Mouse (Mus musculus): Measurements from ENCODE around the gene Nanos1. TPM values are rescaled to one million over a fixed set of nuclear protein-coding genes. Genes with fewer than 3 reads are reported as not detected.

Gene Nanos1
- polyA plus RNA-seq, 1 experiment: 0.48 TPM

- peaks cover 4% of the 10 kb centered on the region for H3K4me1 ChIP-seq (ENCODE audit: control insufficient read depth, insufficient read depth, insufficient read length, low read length)
- WGBS: 82% methylated on average over 4 of the region's 4 CpGs
- H3K27me3 ChIP-seq (ENCODE audit: control insufficient read depth, insufficient read depth, low read length): no peaks in the 10 kb centered on the region; the same call in 1 of the 2 replicates
- TF ChIP-seq POLR2A (IDR thresholded peaks at IDR 0.05; ENCODE audit: low read depth, low read length): no peak
- no peak for TF ChIP-seq CTCF (IDR thresholded peaks at IDR 0.05; ENCODE audit: extremely low read depth, insufficient read length, insufficient replicate concordance, low read depth, low read length)
- H3K36me3 ChIP-seq (ENCODE audit: control insufficient read depth, insufficient read depth, low read length): peaks cover 27% of the 10 kb centered on the region
- no peak overlapping the region for H3K4me3 ChIP-seq (ENCODE audit: low read depth, low read length)
- no peak overlapping the region for H3K27ac ChIP-seq (ENCODE audit: insufficient read depth, low read depth, low read length)
Observed at GRCm38 (mm10) chr19:60758896-60759835, 3.4 kb downstream of the Nanos1 start.

GRCm38 (mm10) chr19:60773366-60773765, 17.6 kb downstream of the Nanos1 start:
- H3K27ac ChIP-seq (ENCODE audit: insufficient read depth, low read depth, low read length): no peak overlapping the region
- H3K36me3 ChIP-seq (ENCODE audit: control insufficient read depth, insufficient read depth, low read length): peaks cover 66% of the 10 kb centered on the region
- no peak for TF ChIP-seq POLR2A (IDR thresholded peaks at IDR 0.05; ENCODE audit: low read depth, low read length)
- WGBS: 77% methylated on average over 6 of the region's 6 CpGs
- H3K4me1 ChIP-seq (ENCODE audit: control insufficient read depth, insufficient read depth, insufficient read length, low read length): no peaks in the 10 kb centered on the region
- H3K27me3 ChIP-seq (ENCODE audit: control insufficient read depth, insufficient read depth, low read length): no peaks in the 10 kb centered on the region
- no peak overlapping the region for H3K4me3 ChIP-seq (ENCODE audit: low read depth, low read length)

GRCm38 (mm10) chr19:60782034-60782433, 26.2 kb downstream of the Nanos1 start:
- H3K4me3 ChIP-seq (ENCODE audit: low read depth, low read length): no peak overlapping the region
- H3K27ac ChIP-seq (ENCODE audit: insufficient read depth, low read depth, low read length): no peak overlapping the region
- H3K36me3 ChIP-seq (ENCODE audit: control insufficient read depth, insufficient read depth, low read length): peaks cover 24% of the 10 kb centered on the region
- H3K4me1 ChIP-seq (ENCODE audit: control insufficient read depth, insufficient read depth, insufficient read length, low read length): peaks cover 5% of the 10 kb centered on the region; the same call in 1 of the 2 replicates
- TF ChIP-seq POLR2A (IDR thresholded peaks at IDR 0.05; ENCODE audit: low read depth, low read length): no peak
- no peak for TF ChIP-seq CTCF (IDR thresholded peaks at IDR 0.05; ENCODE audit: extremely low read depth, insufficient read length, insufficient replicate concordance, low read depth, low read length)
- no peaks in the 10 kb centered on the region for H3K27me3 ChIP-seq (ENCODE audit: control insufficient read depth, insufficient read depth, low read length)
- 69% methylated on average over 3 of the region's 3 CpGs for WGBS

GRCm38 (mm10) chr19:60784712-60785111, 28.9 kb downstream of the Nanos1 start:
- no peak for TF ChIP-seq CTCF (IDR thresholded peaks at IDR 0.05; ENCODE audit: extremely low read depth, insufficient read length, insufficient replicate concordance, low read depth, low read length)
- TF ChIP-seq POLR2A (IDR thresholded peaks at IDR 0.05; ENCODE audit: low read depth, low read length): no peak
- WGBS: 12% methylated on average over 1 of the region's 1 CpGs
- H3K27me3 ChIP-seq (ENCODE audit: control insufficient read depth, insufficient read depth, low read length): no peaks in the 10 kb centered on the region
- H3K4me3 ChIP-seq (ENCODE audit: low read depth, low read length): no peak overlapping the region
- peaks cover 5% of the 10 kb centered on the region; the same call in 1 of the 2 replicates for H3K4me1 ChIP-seq (ENCODE audit: control insufficient read depth, insufficient read depth, insufficient read length, low read length)
- H3K36me3 ChIP-seq (ENCODE audit: control insufficient read depth, insufficient read depth, low read length): peaks cover 11% of the 10 kb centered on the region
- H3K27ac ChIP-seq (ENCODE audit: insufficient read depth, low read depth, low read length): no peak overlapping the region

- TF ChIP-seq POLR2A (IDR thresholded peaks at IDR 0.05; ENCODE audit: low read depth, low read length) (no peak), CTCF (IDR thresholded peaks at IDR 0.05; ENCODE audit: extremely low read depth, insufficient read length, insufficient replicate concordance, low read depth, low read length) (no peak)
- Histone ChIP-seq H3K4me1 (ENCODE audit: control insufficient read depth, insufficient read depth, insufficient read length, low read length) (peaks cover 5% of the 10 kb centered on the region; the same call in 1 of the 2 replicates), H3K27ac (ENCODE audit: insufficient read depth, low read depth, low read length) (no peak overlapping the region), H3K36me3 (ENCODE audit: control insufficient read depth, insufficient read depth, low read length) (peaks cover 3% of the 10 kb centered on the region; the same call in 1 of the 2 replicates), H3K4me3 (ENCODE audit: low read depth, low read length) (no peak overlapping the region), H3K27me3 (ENCODE audit: control insufficient read depth, insufficient read depth, low read length) (no peaks in the 10 kb centered on the region)
- WGBS: 3% methylated on average over 2 of the region's 2 CpGs
Observed at GRCm38 (mm10) chr19:60787465-60788150, 31.8 kb downstream of the Nanos1 start.

GRCm38 (mm10) chr19:60788214-60788960, 32.6 kb downstream of the Nanos1 start:
- 10% methylated on average over 6 of the region's 6 CpGs for WGBS
- Histone ChIP-seq H3K27me3 (ENCODE audit: control insufficient read depth, insufficient read depth, low read length) (no peaks in the 10 kb centered on the region), H3K27ac (ENCODE audit: insufficient read depth, low read depth, low read length) (no peak overlapping the region), H3K4me3 (ENCODE audit: low read depth, low read length) (no peak overlapping the region), H3K4me1 (ENCODE audit: control insufficient read depth, insufficient read depth, insufficient read length, low read length) (peaks cover 5% of the 10 kb centered on the region; the same call in 1 of the 2 replicates), H3K36me3 (ENCODE audit: control insufficient read depth, insufficient read depth, low read length) (peaks cover 3% of the 10 kb centered on the region; the same call in 1 of the 2 replicates)
- no peak for TF ChIP-seq CTCF (IDR thresholded peaks at IDR 0.05; ENCODE audit: extremely low read depth, insufficient read length, insufficient replicate concordance, low read depth, low read length)
- TF ChIP-seq POLR2A (IDR thresholded peaks at IDR 0.05; ENCODE audit: low read depth, low read length): no peak

Data from small intestine, adult 2 months (tissue).